Mouse (Mus musculus) heart, adult 2 months (tissue): ENCODE data around the gene Ifna2. TPM values are rescaled to one million over a fixed set of nuclear protein-coding genes. Genes with fewer than 3 reads are reported as not detected.
A peak's percentile ranks its signal among the peaks of the same experiment; 100 is the strongest.

Experiments
- DNase-seq, 2 experiments: peaks; one replicate each; pipeline ENCODE4 v3.0.0; 2021
- H3K27ac ChIP-seq: fragments of 200-600 bp; 2 replicates; pipeline ENCODE4 v1.8.1; 2022
- H3K27me3 ChIP-seq: fragments of 200-500 bp; 2 replicates; pipeline ENCODE4 v1.6.1; 2012; ENCODE audit warnings: mild to moderate bottlenecking, low read length, inconsistent platforms, mixed read lengths; ENCODE audit not compliant: control insufficient read depth, insufficient read depth
- H3K36me3 ChIP-seq: fragments of 200-500 bp; 2 replicates; pipeline ENCODE4 v1.6.1; 2012; ENCODE audit warnings: low read length, inconsistent platforms; ENCODE audit not compliant: control insufficient read depth, insufficient read depth
- H3K4me1 ChIP-seq: fragments of 200-500 bp; 2 replicates; pipeline ENCODE4 v1.6.1; 2011; ENCODE audit warnings: low read length; ENCODE audit not compliant: control insufficient read depth, insufficient read depth
- H3K4me3 ChIP-seq: fragments of 200-600 bp; 2 replicates; pipeline ENCODE4 v1.8.1; 2022
- H3K79me2 ChIP-seq: fragments of 200-500 bp; replicated peaks from 2 replicates; pipeline ENCODE4 v1.6.1; 2012; ENCODE audit warnings: mild to moderate bottlenecking, inconsistent platforms, low read length, moderate library complexity, mixed read lengths; ENCODE audit not compliant: control insufficient read depth, insufficient read depth
- H3K9ac ChIP-seq: fragments of 200-500 bp; 2 replicates; pipeline ENCODE4 v1.6.1; 2012; ENCODE audit warnings: low read depth, mild to moderate bottlenecking, control low read depth, inconsistent platforms, low read length, mixed read lengths
- CTCF ChIP-seq: fragments of 200-600 bp; IDR thresholded peaks from 2 replicates; pipeline ENCODE4 v1.8.1; 2022; ENCODE audit warnings: antibody characterized with exemption, mild to moderate bottlenecking, moderate library complexity
- EP300 ChIP-seq: fragments of 200-500 bp; IDR thresholded peaks from 2 replicates; pipeline ENCODE4 v1.6.1; 2011; ENCODE audit warnings: low read depth, low read length, control low read depth; ENCODE audit not compliant: insufficient read depth
- POLR2A ChIP-seq: fragments of 200-500 bp; IDR thresholded peaks from 2 replicates; pipeline ENCODE4 v1.6.1; 2011; ENCODE audit warnings: mild to moderate bottlenecking, low read depth, low read length, control low read depth; ENCODE audit not compliant: insufficient read depth
- WGBS: fragments of 180-500 bp; shearing (Covaris S2); methylation state at CpG from one replicate; pipeline ENCODE4 v1.1.7; 2018; 5-methylcytosine and 5-hydroxymethylcytosine counted together
- intact Hi-C: fragments of 180-260 bp; cut with DNase I; formaldehyde crosslinking; loops from one replicate; pipeline ENCODE4 v1.15.1; 2025
- polyA plus RNA-seq: library from polyadenylated mRNA; depleted of rRNA; stranded (reverse); fragments of >200 nt; gene quantifications from 2 replicates; pipeline ENCODE4 v1.2.3, GENCODE M21; 2012; rRNA removed
- total RNA-seq, 2 experiments: library from RNA; stranded (reverse); gene quantifications; 2 replicates each; pipeline ENCODE4 v1.2.3; 2021

Ifna2 gene
- total and polyA plus RNA-seq, 3 experiments = not detected

DNA sequence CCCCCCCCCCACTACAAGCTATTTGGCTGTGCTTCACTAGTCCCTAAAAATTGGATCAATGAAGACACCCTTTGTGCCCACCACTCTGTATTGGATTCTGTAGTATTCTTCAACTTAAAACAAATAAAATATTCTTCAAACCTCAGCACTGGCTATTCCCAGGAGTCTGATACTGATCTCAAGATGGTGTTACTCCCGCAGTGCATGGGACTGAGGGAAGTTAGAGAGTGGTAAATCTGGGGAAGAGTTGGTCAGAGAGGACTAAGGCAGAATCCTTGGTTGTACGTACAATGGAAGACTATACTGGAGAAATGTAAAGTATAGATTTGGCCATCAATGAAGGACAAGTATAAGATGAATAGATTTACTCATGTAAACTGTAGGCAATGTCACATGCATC lies 41.2 kb downstream of the Ifna2 start:
- H3K9ac ChIP-seq = no peak overlapping the region
- no peaks in the 10 kb centered on the region for H3K79me2 ChIP-seq
- H3K4me3 ChIP-seq = no peak overlapping the region
- 27% methylated on average over 2 of the region's 2 CpGs for WGBS
- DNase-seq = no peak
- no peaks in the 10 kb centered on the region for H3K36me3 ChIP-seq
- H3K4me1 ChIP-seq = no peaks in the 10 kb centered on the region
- intact Hi-C loops = no loop called here
- TF ChIP-seq POLR2A (no peak), EP300 (no peak), CTCF (no peak)
- no peaks in the 10 kb centered on the region for H3K27me3 ChIP-seq
- no peak overlapping the region for H3K27ac ChIP-seq

- Histone ChIP-seq H3K9ac (peak overlapping the region; percentile 72), H3K36me3 (no peaks in the 10 kb centered on the region), H3K4me1 (no peaks in the 10 kb centered on the region), H3K4me3 (peak overlapping the region; percentile 57), H3K27me3 (no peaks in the 10 kb centered on the region), H3K27ac (no peak overlapping the region), H3K79me2 (no peaks in the 10 kb centered on the region)
- intact Hi-C loops = loop anchor here (2.0 kb wide), 1 partner anchor 90 kb away; no protein-coding TSS in a partner anchor
- peak; percentile 88 to 93 for DNase-seq
- TF ChIP-seq POLR2A (no peak), CTCF (peak; percentile 89), EP300 (peak; percentile 83)
- 8% methylated on average over 11 of the region's 11 CpGs for WGBS
Measured at GRCm38 (mm10) chr4:88641077-88641831, 42.5 kb downstream of the Ifna2 start.

- H3K9ac ChIP-seq = peak overlapping the region; percentile 72
- 20% methylated on average over 8 of the region's 8 CpGs for WGBS
- TF ChIP-seq POLR2A = no peak
- no peak for TF ChIP-seq CTCF
- no peak for TF ChIP-seq EP300
- H3K27me3 ChIP-seq = no peaks in the 10 kb centered on the region
- no peak for DNase-seq
- intact Hi-C loops = loop anchor here (2.0 kb wide), 1 partner anchor 90 kb away; no protein-coding TSS in a partner anchor
- no peak overlapping the region for H3K27ac ChIP-seq
- H3K4me3 ChIP-seq = peak overlapping the region; percentile 57
- no peaks in the 10 kb centered on the region for H3K36me3 ChIP-seq
- H3K4me1 ChIP-seq = no peaks in the 10 kb centered on the region
- H3K79me2 ChIP-seq = no peaks in the 10 kb centered on the region
Measured at GRCm38 (mm10) chr4:88640704-88641076, 43.0 kb downstream of the Ifna2 start.

- intact Hi-C loops = no loop called here
- WGBS = 83% methylated on average over 4 of the region's 4 CpGs
Measured at GRCm38 (mm10) chr4:88634311-88634710, 49.4 kb downstream of the Ifna2 start, which contains the start of gene C87499. TSS of gene C87499 (minus strand) at chr4:88634411.

More at GRCm38 (mm10) chr4:88634311-88634710, 49.4 kb downstream of the Ifna2 start, which contains the start of gene C87499:
- Histone ChIP-seq H3K79me2 (no peaks in the 10 kb centered on the region), H3K4me3 (no peak within 1 kb of the TSS), H3K27me3 (no peaks in the 10 kb centered on the region), H3K4me1 (no peaks in the 10 kb centered on the region), H3K9ac (no peak within 1 kb of the TSS), H3K36me3 (no peaks in the 10 kb centered on the region), H3K27ac (no peak within 1 kb of the TSS)
- TF ChIP-seq EP300 = no peak
- TF ChIP-seq CTCF = no peak
- TF ChIP-seq POLR2A = no peak
- no peak for DNase-seq

Other genes with a start within 250 kb of the Ifna2 start
Only the 30 nearest of the 33 such genes appear.
- not detected for gene Ifnb1, start 161.1 kb downstream of the Ifna2 start, total RNA-seq
- gene Ifnb1, start 161.1 kb downstream of the Ifna2 start, polyA plus RNA-seq = not detected in 2 replicates
- not detected for gene Ifna15, start 125.7 kb downstream of the Ifna2 start, total RNA-seq
- not detected in 2 replicates for gene Ifna15, start 125.7 kb downstream of the Ifna2 start, polyA plus RNA-seq
- gene Ifna14, start 112.1 kb downstream of the Ifna2 start, total RNA-seq = not detected
- gene Ifna14, start 112.1 kb downstream of the Ifna2 start, polyA plus RNA-seq = not detected in 2 replicates
- gene Ifna9, start 91.5 kb downstream of the Ifna2 start, total RNA-seq = not detected
- gene Ifna9, start 91.5 kb downstream of the Ifna2 start, polyA plus RNA-seq = not detected in 2 replicates
- not detected for gene Ifna12, start 80.5 kb downstream of the Ifna2 start, total RNA-seq
- gene Ifna12, start 80.5 kb downstream of the Ifna2 start, polyA plus RNA-seq = not detected in 2 replicates
- gene C87499, start 49.5 kb downstream of the Ifna2 start, total RNA-seq = not detected
- not detected in 2 replicates for gene C87499, start 49.5 kb downstream of the Ifna2 start, polyA plus RNA-seq
- not detected for gene Ifna13, start 39.5 kb downstream of the Ifna2 start, total RNA-seq
- gene Ifna13, start 39.5 kb downstream of the Ifna2 start, polyA plus RNA-seq = not detected in 2 replicates
- not detected for gene Ifna16, start 7.0 kb downstream of the Ifna2 start, total RNA-seq
- gene Ifna16, start 7.0 kb downstream of the Ifna2 start, polyA plus RNA-seq = not detected in 2 replicates
- gene Ifnab, start 7.4 kb upstream of the Ifna2 start, total RNA-seq = not detected
- gene Ifnab, start 7.4 kb upstream of the Ifna2 start, polyA plus RNA-seq = not detected in 2 replicates
- under 1 TPM in 1 of 2 experiments, not detected in 1; 0.36 TPM for gene Gm26566, start 37.9 kb upstream of the Ifna2 start, total RNA-seq
- gene Gm26566, start 37.9 kb upstream of the Ifna2 start, polyA plus RNA-seq = 0.20 TPM in 1 of 2 replicates, not detected in the other
- 10 to 100 TPM; 71.0 to 71.1 TPM for gene Klhl9, start 38.6 kb upstream of the Ifna2 start, total RNA-seq
- 11.8 and 26.1 TPM in 2 replicates for gene Klhl9, start 38.6 kb upstream of the Ifna2 start, polyA plus RNA-seq
- gene Gm13271, start 71.0 kb upstream of the Ifna2 start, total RNA-seq = not detected
- gene Gm13271, start 71.0 kb upstream of the Ifna2 start, polyA plus RNA-seq = not detected in 2 replicates
- gene Gm13283, start 76.2 kb upstream of the Ifna2 start, total RNA-seq = not detected
- gene Gm13283, start 76.2 kb upstream of the Ifna2 start, polyA plus RNA-seq = not detected in 2 replicates
- not detected for gene Gm13290, start 89.9 kb upstream of the Ifna2 start, total RNA-seq
- gene Gm13290, start 89.9 kb upstream of the Ifna2 start, polyA plus RNA-seq = not detected in 2 replicates
- not detected for gene Gm13289, start 93.0 kb upstream of the Ifna2 start, total RNA-seq
- not detected in 2 replicates for gene Gm13289, start 93.0 kb upstream of the Ifna2 start, polyA plus RNA-seq
- not detected for gene Gm13272, start 95.9 kb upstream of the Ifna2 start, total RNA-seq
- gene Gm13272, start 95.9 kb upstream of the Ifna2 start, polyA plus RNA-seq = not detected in 2 replicates
- not detected for gene Ifnz, start 98.2 kb upstream of the Ifna2 start, total RNA-seq
- not detected in 2 replicates for gene Ifnz, start 98.2 kb upstream of the Ifna2 start, polyA plus RNA-seq
- gene Gm13276, start 101.8 kb upstream of the Ifna2 start, total RNA-seq = not detected
- not detected in 2 replicates for gene Gm13276, start 101.8 kb upstream of the Ifna2 start, polyA plus RNA-seq
- gene Gm13277, start 104.7 kb upstream of the Ifna2 start, total RNA-seq = not detected
- not detected in 2 replicates for gene Gm13277, start 104.7 kb upstream of the Ifna2 start, polyA plus RNA-seq
- not detected for gene Gm13278, start 107.6 kb upstream of the Ifna2 start, total RNA-seq
- gene Gm13278, start 107.6 kb upstream of the Ifna2 start, polyA plus RNA-seq = not detected in 2 replicates
- gene Gm13275, start 110.6 kb upstream of the Ifna2 start, total RNA-seq = not detected
- gene Gm13275, start 110.6 kb upstream of the Ifna2 start, polyA plus RNA-seq = not detected in 2 replicates
- not detected for gene Gm13279, start 113.5 kb upstream of the Ifna2 start, total RNA-seq
- not detected in 2 replicates for gene Gm13279, start 113.5 kb upstream of the Ifna2 start, polyA plus RNA-seq
- gene Gm13285, start 115.8 kb upstream of the Ifna2 start, total RNA-seq = not detected
- not detected in 2 replicates for gene Gm13285, start 115.8 kb upstream of the Ifna2 start, polyA plus RNA-seq
- not detected for gene Gm13287, start 119.3 kb upstream of the Ifna2 start, total RNA-seq
- not detected in 2 replicates for gene Gm13287, start 119.3 kb upstream of the Ifna2 start, polyA plus RNA-seq
- gene Gm13288, start 121.6 kb upstream of the Ifna2 start, total RNA-seq = not detected
- not detected in 2 replicates for gene Gm13288, start 121.6 kb upstream of the Ifna2 start, polyA plus RNA-seq
- gene Ifna7, start 132.3 kb upstream of the Ifna2 start, total RNA-seq = not detected
- gene Ifna7, start 132.3 kb upstream of the Ifna2 start, polyA plus RNA-seq = not detected in 2 replicates
- gene Ifna11, start 136.0 kb upstream of the Ifna2 start, total RNA-seq = not detected
- not detected in 2 replicates for gene Ifna11, start 136.0 kb upstream of the Ifna2 start, polyA plus RNA-seq
- gene Ifna6, start 143.5 kb upstream of the Ifna2 start, total RNA-seq = not detected
- gene Ifna6, start 143.5 kb upstream of the Ifna2 start, polyA plus RNA-seq = not detected in 2 replicates
- gene Ifna5, start 151.6 kb upstream of the Ifna2 start, total RNA-seq = not detected
- not detected in 2 replicates for gene Ifna5, start 151.6 kb upstream of the Ifna2 start, polyA plus RNA-seq
- gene Ifna4, start 157.9 kb upstream of the Ifna2 start, total RNA-seq = not detected
- gene Ifna4, start 157.9 kb upstream of the Ifna2 start, polyA plus RNA-seq = not detected in 2 replicates